Mouse (Mus musculus): ENCODE measurements around the gene Erf. TPM values are rescaled to one million over a fixed set of nuclear protein-coding genes. Genes with fewer than 3 reads are reported as not detected.

Erf gene
- polyA plus RNA-seq, 1 experiment: 61.8 TPM

DNA sequence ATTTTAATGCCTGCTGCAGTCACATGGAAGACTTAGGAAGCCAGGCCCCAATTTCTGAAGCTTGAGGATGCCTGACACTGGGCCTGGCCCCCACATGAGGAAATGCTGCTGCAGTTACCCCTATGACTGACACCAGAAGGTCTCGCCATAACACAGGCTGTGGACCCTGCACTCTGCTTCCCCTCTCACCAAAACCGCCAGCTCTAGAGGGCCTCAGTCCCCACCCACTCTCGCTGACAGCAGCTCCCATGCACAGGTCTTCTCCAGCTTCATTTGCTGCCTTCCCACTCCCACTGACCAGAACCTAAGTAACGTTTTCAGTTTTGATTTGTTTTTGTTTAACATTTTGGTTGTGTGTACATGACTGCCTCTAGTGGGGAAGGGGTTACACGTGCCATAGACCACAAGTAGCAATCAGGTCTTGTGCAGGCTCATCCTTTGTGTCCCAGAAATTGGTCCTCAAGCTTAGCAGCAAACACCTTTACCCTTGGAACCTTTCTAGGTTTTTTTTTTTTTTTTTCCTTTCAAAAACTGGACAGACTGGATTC lies 18.4 kb downstream of the Erf start:
- H3K9ac ChIP-seq (ENCODE audit: low read depth, poor library complexity, severe bottlenecking): no peak overlapping the region
- H3K4me3 ChIP-seq (ENCODE audit: low read depth, low read length): no peak overlapping the region
- TF ChIP-seq EP300 (IDR thresholded peaks at IDR 0.05; ENCODE audit: insufficient read depth, low read depth, low read length): no peak
- no peak for TF ChIP-seq POLR2A (IDR thresholded peaks at IDR 0.05; ENCODE audit: insufficient read depth, low read length)
- TF ChIP-seq CTCF (IDR thresholded peaks at IDR 0.05; ENCODE audit: low read depth, low read length): no peak
- peaks cover 36% of the 10 kb centered on the region for H3K36me3 ChIP-seq (ENCODE audit: control insufficient read depth, insufficient read depth, low read length, poor library complexity, severe bottlenecking)
- no peaks in the 10 kb centered on the region for H3K9me3 ChIP-seq (replicated peaks; ENCODE audit: control insufficient read depth, insufficient read depth, low read length, poor library complexity, severe bottlenecking)
- no peaks in the 10 kb centered on the region for H3K27me3 ChIP-seq (ENCODE audit: control insufficient read depth, insufficient read depth, low read length, poor library complexity, severe bottlenecking)
- H3K4me1 ChIP-seq (ENCODE audit: control insufficient read depth, insufficient read depth, low read length): no peaks in the 10 kb centered on the region
- no peak overlapping the region for H3K27ac ChIP-seq (ENCODE audit: insufficient read depth, low read length)

DNA sequence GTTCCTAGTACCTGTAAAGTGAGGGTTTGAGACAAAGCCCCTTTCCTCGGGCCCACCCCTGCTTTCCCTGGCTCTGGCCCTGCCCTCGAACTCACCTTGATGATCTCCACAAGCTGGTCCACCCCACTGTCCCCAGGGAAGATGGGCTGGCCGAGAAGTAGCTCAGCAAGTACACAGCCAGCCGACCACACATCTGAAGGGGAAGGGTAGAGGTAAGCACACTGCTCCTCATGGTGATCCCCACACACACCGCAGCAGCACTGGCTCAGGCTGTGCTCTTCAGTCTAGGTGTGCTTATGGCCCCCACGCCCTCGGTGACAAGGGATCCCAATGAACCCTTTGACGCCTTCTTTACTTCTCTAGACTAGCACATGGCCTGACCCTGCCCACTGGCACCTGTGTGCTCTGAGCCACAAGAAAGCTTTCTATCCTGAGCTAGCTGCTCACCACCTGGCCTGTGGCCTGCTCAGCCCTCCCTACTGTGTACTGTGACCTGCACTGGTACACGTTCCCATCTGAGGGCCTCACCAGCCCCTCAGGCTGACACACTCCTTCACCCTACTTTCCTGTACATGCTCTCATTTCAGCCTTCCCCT lies 19.8 kb downstream of the Erf start:
- no peak overlapping the region for H3K27ac ChIP-seq (ENCODE audit: insufficient read depth, low read length)
- TF ChIP-seq EP300 (IDR thresholded peaks at IDR 0.05; ENCODE audit: insufficient read depth, low read depth, low read length): no peak
- no peak for TF ChIP-seq CTCF (IDR thresholded peaks at IDR 0.05; ENCODE audit: low read depth, low read length)
- no peak for TF ChIP-seq POLR2A (IDR thresholded peaks at IDR 0.05; ENCODE audit: insufficient read depth, low read length)
- H3K36me3 ChIP-seq (ENCODE audit: control insufficient read depth, insufficient read depth, low read length, poor library complexity, severe bottlenecking): peaks cover 37% of the 10 kb centered on the region
- H3K27me3 ChIP-seq (ENCODE audit: control insufficient read depth, insufficient read depth, low read length, poor library complexity, severe bottlenecking): no peaks in the 10 kb centered on the region
- H3K4me1 ChIP-seq (ENCODE audit: control insufficient read depth, insufficient read depth, low read length): no peaks in the 10 kb centered on the region
- no peak overlapping the region for H3K9ac ChIP-seq (ENCODE audit: low read depth, poor library complexity, severe bottlenecking)
- no peak overlapping the region for H3K4me3 ChIP-seq (ENCODE audit: low read depth, low read length)
- H3K9me3 ChIP-seq (replicated peaks; ENCODE audit: control insufficient read depth, insufficient read depth, low read length, poor library complexity, severe bottlenecking): no peaks in the 10 kb centered on the region

DNA sequence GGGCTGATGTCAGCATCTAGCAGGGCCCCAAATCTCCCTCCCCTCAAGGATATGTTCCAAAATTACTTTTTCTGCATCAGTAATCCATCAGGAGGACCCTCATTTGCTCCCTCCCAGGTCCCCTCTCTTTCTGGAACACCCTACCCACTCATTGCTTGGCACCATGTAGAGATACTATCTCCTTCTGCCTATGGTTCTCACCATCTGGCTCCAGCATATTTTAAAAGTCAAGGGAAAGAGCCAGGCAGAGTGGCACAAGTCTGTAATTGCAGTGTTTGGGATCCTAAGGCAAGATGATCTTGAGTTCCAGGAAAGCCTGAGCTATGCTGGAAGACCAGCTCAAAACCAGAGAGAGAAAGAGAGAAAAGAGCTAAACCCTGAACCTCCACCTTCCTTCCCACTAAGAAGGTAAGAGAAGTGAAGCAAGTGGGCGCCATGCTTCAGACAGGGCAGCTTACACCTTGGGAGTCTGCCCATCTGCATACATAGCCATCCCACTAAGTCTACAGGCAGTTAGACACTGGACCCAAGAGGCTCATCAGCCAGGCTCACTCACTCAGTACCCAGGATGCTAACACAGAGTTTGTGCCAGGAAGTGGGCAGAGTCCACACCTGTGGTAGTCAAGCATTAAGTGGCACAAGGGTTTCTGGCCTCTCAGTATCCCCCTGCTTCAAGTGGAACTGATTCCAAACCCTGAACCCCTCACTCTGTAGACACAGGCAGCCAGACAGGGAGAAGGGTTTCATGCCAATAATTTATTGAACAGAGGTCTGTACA lies 22.8 kb downstream of the Erf start:
- TF ChIP-seq CTCF (IDR thresholded peaks at IDR 0.05; ENCODE audit: low read depth, low read length) (no peak), POLR2A (IDR thresholded peaks at IDR 0.05; ENCODE audit: insufficient read depth, low read length) (no peak), EP300 (IDR thresholded peaks at IDR 0.05; ENCODE audit: insufficient read depth, low read depth, low read length) (no peak)
- H3K36me3 ChIP-seq (ENCODE audit: control insufficient read depth, insufficient read depth, low read length, poor library complexity, severe bottlenecking): peaks cover 32% of the 10 kb centered on the region

DNA sequence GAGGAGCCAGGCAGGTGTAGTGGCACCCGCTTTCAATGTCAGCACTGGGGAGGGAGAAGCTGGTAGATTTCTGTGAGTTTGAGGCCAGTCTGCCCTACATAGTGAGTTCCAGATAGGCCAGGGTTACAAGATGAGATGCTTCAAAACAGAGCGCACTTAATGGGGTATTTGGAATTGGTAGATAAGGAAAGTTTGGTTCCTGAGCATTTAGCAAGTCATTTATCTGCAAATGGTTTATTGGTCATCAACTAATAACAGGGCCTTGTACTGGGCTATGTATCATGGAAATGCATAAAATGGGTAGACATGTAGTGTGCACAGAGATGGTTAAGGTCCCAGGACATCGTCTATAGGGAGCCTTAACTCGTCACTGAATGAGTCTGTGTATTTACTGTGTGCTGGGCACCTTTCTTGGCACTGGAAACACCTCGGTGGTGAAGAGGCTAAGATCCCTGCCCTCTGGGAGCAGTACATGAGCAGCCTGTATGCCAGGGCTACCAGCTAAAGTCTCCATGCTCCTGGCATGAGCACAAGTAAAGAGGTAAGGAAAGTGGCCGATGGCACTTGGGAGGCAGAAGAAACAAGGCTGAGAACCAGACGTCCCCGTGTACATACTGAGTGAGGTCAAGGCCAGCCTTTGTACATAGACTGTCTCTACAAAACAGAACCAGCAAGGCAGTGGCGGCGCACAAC lies 28.1 kb downstream of the Erf start:
- TF ChIP-seq POLR2A (IDR thresholded peaks at IDR 0.05; ENCODE audit: insufficient read depth, low read length) (no peak), CTCF (IDR thresholded peaks at IDR 0.05; ENCODE audit: low read depth, low read length) (no peak), EP300 (IDR thresholded peaks at IDR 0.05; ENCODE audit: insufficient read depth, low read depth, low read length) (no peak)
- no peaks in the 10 kb centered on the region for H3K27me3 ChIP-seq (ENCODE audit: control insufficient read depth, insufficient read depth, low read length, poor library complexity, severe bottlenecking)
- peaks cover 4% of the 10 kb centered on the region; the same call in 1 of the 2 replicates for H3K36me3 ChIP-seq (ENCODE audit: control insufficient read depth, insufficient read depth, low read length, poor library complexity, severe bottlenecking)
- no peaks in the 10 kb centered on the region for H3K9me3 ChIP-seq (replicated peaks; ENCODE audit: control insufficient read depth, insufficient read depth, low read length, poor library complexity, severe bottlenecking)
- peak overlapping the region; percentile 59; the same call in 1 of the 2 replicates for H3K9ac ChIP-seq (ENCODE audit: low read depth, poor library complexity, severe bottlenecking)
- no peak overlapping the region for H3K4me3 ChIP-seq (ENCODE audit: low read depth, low read length)
- H3K27ac ChIP-seq (ENCODE audit: insufficient read depth, low read length): no peak overlapping the region
- peaks cover 4% of the 10 kb centered on the region for H3K4me1 ChIP-seq (ENCODE audit: control insufficient read depth, insufficient read depth, low read length)

More for the DNA sequence above, 22.8 kb downstream of the Erf start:
- no peak overlapping the region for H3K9ac ChIP-seq (ENCODE audit: low read depth, poor library complexity, severe bottlenecking)
- no peaks in the 10 kb centered on the region for H3K27me3 ChIP-seq (ENCODE audit: control insufficient read depth, insufficient read depth, low read length, poor library complexity, severe bottlenecking)
- H3K4me1 ChIP-seq (ENCODE audit: control insufficient read depth, insufficient read depth, low read length): no peaks in the 10 kb centered on the region
- H3K27ac ChIP-seq (ENCODE audit: insufficient read depth, low read length): no peak overlapping the region
- H3K9me3 ChIP-seq (replicated peaks; ENCODE audit: control insufficient read depth, insufficient read depth, low read length, poor library complexity, severe bottlenecking): no peaks in the 10 kb centered on the region
- H3K4me3 ChIP-seq (ENCODE audit: low read depth, low read length): no peak overlapping the region

- Histone ChIP-seq H3K36me3 (ENCODE audit: control insufficient read depth, insufficient read depth, low read length, poor library complexity, severe bottlenecking) (no peaks in the 10 kb centered on the region; the same call in 1 of the 2 replicates), H3K9ac (ENCODE audit: low read depth, poor library complexity, severe bottlenecking) (peak within 1 kb of the TSS; percentile 59), H3K27ac (ENCODE audit: insufficient read depth, low read length) (peak within 1 kb of the TSS; percentile 20; the same call in 1 of the 2 replicates), H3K27me3 (ENCODE audit: control insufficient read depth, insufficient read depth, low read length, poor library complexity, severe bottlenecking) (no peaks in the 10 kb centered on the region), H3K4me3 (ENCODE audit: low read depth, low read length) (peak within 1 kb of the TSS; percentile 84), H3K4me1 (ENCODE audit: control insufficient read depth, insufficient read depth, low read length) (peaks cover 4% of the 10 kb centered on the region), H3K9me3 (replicated peaks; ENCODE audit: control insufficient read depth, insufficient read depth, low read length, poor library complexity, severe bottlenecking) (no peaks in the 10 kb centered on the region)
- TF ChIP-seq POLR2A (IDR thresholded peaks at IDR 0.05; ENCODE audit: insufficient read depth, low read length) (peak; percentile 40), CTCF (IDR thresholded peaks at IDR 0.05; ENCODE audit: low read depth, low read length) (no peak), EP300 (IDR thresholded peaks at IDR 0.05; ENCODE audit: insufficient read depth, low read depth, low read length) (0 out of 2 replicates have a peak, but pooled peaks have one; percentile 25)
Observed at GRCm38 (mm10) chr7:25221102-25221883, 29.3 kb downstream of the Erf start, which contains the start of gene Zfp526. Gene Zfp526, plus strand, starts transcription at chr7:25221425.
